Comparison of ENCODE assay signal across 8 mouse cellular contexts in the genomic region with DNA sequence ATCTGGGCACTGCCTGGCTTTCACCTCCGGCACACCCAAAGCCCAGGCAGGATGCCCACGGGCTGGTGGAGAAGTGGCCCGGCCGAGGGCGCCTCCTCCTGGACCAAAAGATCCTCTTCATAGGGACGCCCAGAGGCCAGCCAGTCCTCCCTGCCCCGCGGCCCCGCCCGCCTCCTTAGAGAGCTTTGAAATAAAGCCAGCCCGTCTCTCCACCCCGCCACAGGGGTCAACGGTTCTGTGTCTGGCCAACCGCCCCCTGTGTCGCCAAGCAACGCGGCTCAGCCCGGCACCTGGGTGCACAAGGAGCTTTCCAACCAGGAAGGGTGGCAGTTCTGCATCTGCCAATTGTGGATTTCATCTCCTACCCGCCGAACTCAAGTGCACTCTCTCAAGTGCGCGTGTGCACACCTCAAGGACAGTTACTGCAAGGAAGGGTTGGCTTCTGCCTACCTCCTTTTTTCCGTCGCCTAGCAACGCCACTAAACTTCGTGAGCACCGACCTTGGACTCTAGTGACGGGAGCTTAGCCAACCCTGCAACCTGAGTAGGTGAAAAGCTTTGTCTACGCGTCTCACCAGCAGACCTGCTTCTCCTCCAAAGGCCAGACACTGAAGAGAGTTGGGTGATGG. TPM values are rescaled to one million over a fixed set of nuclear protein-coding genes. Genes with fewer than 3 reads are reported as not detected.
DNase-seq lines count a peak whose midpoint lies in the region; ATAC-seq and TF ChIP-seq lines count a peak whose summit lies in the region.

A gene (plus strand): TSS at position 56 of the 628 bp plus-strand sequence.

- peak within 1 kb of the TSS; percentile 71 for H3K4me2 ChIP-seq in intestine, embryonic 14.5 days (ENCODE audit: low read length)
- H3K4me2 ChIP-seq in limb, embryonic 14.5 days (replicated peaks; ENCODE audit: low read depth, low read length, severe bottlenecking) = peak within 1 kb of the TSS; percentile 73
- H3K4me2 ChIP-seq in midbrain, embryonic 14.5 days (ENCODE audit: low read length) = peak within 1 kb of the TSS; percentile 81

- no peaks in the 10 kb centered on the region for H3K36me3 ChIP-seq in intestine, embryonic 14.5 days (ENCODE audit: control insufficient read depth, insufficient read depth, low read length)
- H3K36me3 ChIP-seq in limb, embryonic 14.5 days (ENCODE audit: control insufficient read depth, insufficient read depth, low read length) = no peaks in the 10 kb centered on the region
- H3K36me3 ChIP-seq in midbrain, embryonic 14.5 days (ENCODE audit: control insufficient read depth, insufficient read depth, low read length) = no peaks in the 10 kb centered on the region

- intact Hi-C loops in gastrocnemius, postnatal 36 days (cut with DNase I) = no loop called here

- DNase-seq in frontal cortex, postnatal 25 days (ENCODE audit: low spot score in 2 of 2) = no peak
- DNase-seq in cerebellum, postnatal 4 days (ENCODE audit: low spot score in 2 of 2) = peak; percentile 40 to 52
- DNase-seq in gastrocnemius, postnatal 36 days = peak; percentile 36 to 43
- peak; percentile 84 for DNase-seq in intestine, embryonic 14.5 days (ENCODE audit: low spot score)
- DNase-seq in limb, embryonic 14.5 days (ENCODE audit: low spot score) = peak; percentile 54
- DNase-seq in midbrain, embryonic 14.5 days = peak; percentile 79
- peak; percentile 8 to 49 for DNase-seq in spleen, postnatal 10 days (ENCODE audit: low spot score in 2 of 2)

- no peak within 1 kb of the TSS for H3K9ac ChIP-seq in intestine, embryonic 14.5 days (ENCODE audit: low read length)
- peak within 1 kb of the TSS; percentile 40; the same call in 1 of the 2 replicates for H3K9ac ChIP-seq in limb, embryonic 14.5 days (ENCODE audit: low read depth, low read length, severe bottlenecking)
- peak within 1 kb of the TSS; percentile 45 for H3K9ac ChIP-seq in midbrain, embryonic 14.5 days (replicated peaks; ENCODE audit: low read length)

- no peak for TF ChIP-seq POLR2A in limb, embryonic 14.5 days (IDR thresholded peaks at IDR 0.05; ENCODE audit: borderline replicate concordance, extremely low read depth, insufficient read depth, insufficient read length)

- peak; percentile 88 for ATAC-seq in frontal cortex, adult (ENCODE audit: low TSS enrichment)
- ATAC-seq in intestine, embryonic 14.5 days (replicated peaks; ENCODE audit: low FRiP score, low TSS enrichment, low read depth) = peak; percentile 89
- peak; percentile 82 for ATAC-seq in limb, embryonic 14.5 days (ENCODE audit: low FRiP score, low read depth)
- peak; percentile 76 for ATAC-seq in midbrain, embryonic 14.5 days (ENCODE audit: low FRiP score, low TSS enrichment)

- H3K4me1 ChIP-seq in intestine, embryonic 14.5 days (replicated peaks; ENCODE audit: control insufficient read depth, insufficient read depth, low read length) = peaks cover 3% of the 10 kb centered on the region; the same call in 1 of the 2 replicates
- peaks cover 12% of the 10 kb centered on the region for H3K4me1 ChIP-seq in limb, embryonic 14.5 days (ENCODE audit: control insufficient read depth, insufficient read depth, low read length)
- no peaks in the 10 kb centered on the region for H3K4me1 ChIP-seq in midbrain, embryonic 14.5 days (ENCODE audit: control insufficient read depth, insufficient read depth, low read length)

- peaks cover 4% of the 10 kb centered on the region; the same call in 1 of the 2 replicates for H3K27me3 ChIP-seq in intestine, embryonic 14.5 days (replicated peaks; ENCODE audit: control insufficient read depth, insufficient read depth, low read length)
- no peaks in the 10 kb centered on the region for H3K27me3 ChIP-seq in limb, embryonic 14.5 days (ENCODE audit: control insufficient read depth, insufficient read depth, low read length)
- H3K27me3 ChIP-seq in midbrain, embryonic 14.5 days (ENCODE audit: control insufficient read depth, insufficient read depth, low read length) = no peaks in the 10 kb centered on the region

- H3K9me3 ChIP-seq in intestine, embryonic 14.5 days (ENCODE audit: control insufficient read depth, low read length) = no peaks in the 10 kb centered on the region
- H3K9me3 ChIP-seq in limb, embryonic 14.5 days (ENCODE audit: control insufficient read depth, low read length) = no peaks in the 10 kb centered on the region
- H3K9me3 ChIP-seq in midbrain, embryonic 14.5 days (ENCODE audit: control insufficient read depth, low read length) = no peaks in the 10 kb centered on the region

- H3K4me3 ChIP-seq in intestine, embryonic 14.5 days (ENCODE audit: low read depth, low read length) = peak within 1 kb of the TSS; percentile 37
- H3K4me3 ChIP-seq in limb, embryonic 14.5 days (replicated peaks; ENCODE audit: low read length) = peak within 1 kb of the TSS; percentile 34
- H3K4me3 ChIP-seq in midbrain, embryonic 14.5 days (replicated peaks; ENCODE audit: low read depth, low read length) = peak within 1 kb of the TSS; percentile 42

- WGBS in intestine, embryonic 14.5 days = 2% methylated on average over 30 of the region's 30 CpGs
- WGBS in limb, embryonic 14.5 days = under 1% methylated on average over 30 of the region's 30 CpGs
- 2% methylated on average over 30 of the region's 30 CpGs for WGBS in midbrain, embryonic 14.5 days

- H3K27ac ChIP-seq in intestine, embryonic 14.5 days (ENCODE audit: low read depth) = peak within 1 kb of the TSS; percentile 6; the same call in 1 of the 2 replicates
- no peak within 1 kb of the TSS for H3K27ac ChIP-seq in limb, embryonic 14.5 days (replicated peaks; ENCODE audit: low read depth, low read length)
- peak within 1 kb of the TSS; percentile 41; the same call in 1 of the 2 replicates for H3K27ac ChIP-seq in midbrain, embryonic 14.5 days (replicated peaks; ENCODE audit: low read depth, low read length)

RNA-seq across cellular contexts. Expression of the gene that starts here (rescaled TPM):
- not detected for total RNA-seq in gastrocnemius, postnatal 36 days (2021)
- polyA plus RNA-seq in intestine, embryonic 14.5 days (2014; fragmentation: Nextera tagmentation; extraction: Ambion mirVana) = not detected in 2 replicates
- polyA plus RNA-seq in limb, embryonic 14.5 days (2012; rRNA removed) = not detected in 2 replicates
- not detected in 2 replicates for polyA plus RNA-seq in limb, embryonic 14.5 days (2014; fragmentation: Nextera tagmentation; extraction: Ambion mirVana)
- not detected in 2 replicates for polyA plus RNA-seq in midbrain, embryonic 14.5 days (2014; fragmentation: Nextera tagmentation; extraction: Ambion mirVana)

Comparison
In these comparisons a context has a peak if more than half of its experiments do, and no peak if none do; other contexts are left out.
1. Peak in DNase-seq in gastrocnemius, postnatal 36 days; RNA of the gene not detected or under 1 TPM.
2. Peak in DNase-seq, ATAC-seq, H3K4me3 ChIP-seq, H3K27ac ChIP-seq and H3K4me2 ChIP-seq in intestine, embryonic 14.5 days; RNA of the gene not detected or under 1 TPM.
3. Peak in DNase-seq, ATAC-seq, H3K4me3 ChIP-seq, H3K9ac ChIP-seq and H3K4me2 ChIP-seq in limb, embryonic 14.5 days; RNA of the gene not detected or under 1 TPM.
4. Peak in DNase-seq, ATAC-seq, H3K4me3 ChIP-seq, H3K27ac ChIP-seq, H3K9ac ChIP-seq and H3K4me2 ChIP-seq in midbrain, embryonic 14.5 days; RNA of the gene not detected or under 1 TPM.
5. DNase-seq: peak in cerebellum, postnatal 4 days (2 of 2) and spleen, postnatal 10 days (2 of 2); none in frontal cortex, postnatal 25 days (0 of 2).
6. Peak in every context shown above with its lines, with median percentiles within 50 percentile points of each other: ATAC-seq, H3K4me2 ChIP-seq and H3K4me3 ChIP-seq.